Mouse (Mus musculus) G1E-ER4 (cell line): ENCODE data around the gene Crot. TPM values are rescaled to one million over a fixed set of nuclear protein-coding genes. Genes with fewer than 3 reads are reported as not detected.

Experiments
- GATA1 ChIP-seq: IDR thresholded peaks from one replicate; pipeline ENCODE4 v1.8.0; 2012; ENCODE audit warnings: low read length, inconsistent platforms
- polyA plus RNA-seq: library from polyadenylated mRNA; stranded (reverse); fragments of >175 nt; gene quantifications from 2 replicates; pipeline ENCODE4 v1.2.3, GENCODE M21; 2012

The Crot gene
- polyA plus RNA-seq, 1 experiment: 1.4 TPM

DNA sequence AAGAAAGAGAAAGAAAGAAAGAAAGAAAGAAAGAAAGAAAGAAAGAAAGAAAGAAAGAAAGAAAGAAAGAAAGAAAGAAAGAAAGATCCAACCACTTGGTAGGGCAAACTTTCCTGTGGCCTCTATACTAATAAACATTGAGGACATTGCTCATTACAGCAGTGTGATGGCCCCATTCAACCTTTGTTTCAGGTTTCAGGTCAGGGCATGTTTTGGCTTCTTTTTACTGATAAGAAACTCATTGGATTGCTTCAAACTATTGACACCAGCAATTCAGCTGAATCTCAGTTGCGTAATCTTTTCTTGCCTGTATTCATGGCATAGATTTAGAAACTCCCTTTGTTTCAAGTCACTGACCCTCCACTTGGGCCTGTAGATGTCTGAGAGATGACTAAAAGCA, 13.0 kb upstream of the Crot start:
- TF ChIP-seq GATA1: no peak

DNA sequence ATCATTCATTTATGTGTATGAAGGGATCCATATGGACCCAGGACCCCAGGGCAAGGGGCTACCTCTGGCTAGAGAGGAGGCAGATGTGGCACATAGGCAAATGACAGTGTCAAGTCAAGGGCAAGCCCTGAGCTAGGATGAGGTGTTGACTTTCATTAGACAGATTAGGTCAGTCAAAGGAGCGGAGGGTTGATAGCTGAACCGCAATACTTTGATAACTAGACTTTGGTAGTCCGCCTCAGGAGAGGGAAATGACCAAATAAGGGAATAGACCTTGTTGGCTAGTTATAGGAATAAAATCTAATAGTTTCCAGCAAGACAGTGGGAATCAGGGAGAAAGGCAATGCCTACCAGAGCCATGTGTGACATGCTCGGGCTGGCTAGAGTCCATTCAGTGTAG, 2.0 kb upstream of the Crot start:
- TF ChIP-seq GATA1: no peak

DNA sequence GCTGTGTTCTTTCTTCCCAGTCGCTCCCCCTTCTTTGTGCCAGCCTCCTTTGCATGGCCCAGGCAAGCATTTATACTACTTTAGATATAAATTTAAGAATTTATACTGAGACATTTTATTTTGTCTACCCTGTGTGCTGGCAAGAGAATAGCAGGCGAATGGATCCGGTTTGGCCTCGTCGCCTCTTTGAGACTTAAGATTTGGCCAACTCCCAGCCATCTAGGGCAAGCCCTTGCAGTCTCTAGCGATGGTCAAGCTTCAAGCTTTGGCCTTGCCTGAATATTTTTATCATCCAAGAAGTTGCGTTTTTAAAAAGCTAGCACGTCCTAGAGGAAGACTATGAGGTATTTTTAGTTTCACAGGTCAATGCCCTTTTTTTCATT, 380 bp upstream of the Crot start:
- no peak for TF ChIP-seq GATA1

DNA sequence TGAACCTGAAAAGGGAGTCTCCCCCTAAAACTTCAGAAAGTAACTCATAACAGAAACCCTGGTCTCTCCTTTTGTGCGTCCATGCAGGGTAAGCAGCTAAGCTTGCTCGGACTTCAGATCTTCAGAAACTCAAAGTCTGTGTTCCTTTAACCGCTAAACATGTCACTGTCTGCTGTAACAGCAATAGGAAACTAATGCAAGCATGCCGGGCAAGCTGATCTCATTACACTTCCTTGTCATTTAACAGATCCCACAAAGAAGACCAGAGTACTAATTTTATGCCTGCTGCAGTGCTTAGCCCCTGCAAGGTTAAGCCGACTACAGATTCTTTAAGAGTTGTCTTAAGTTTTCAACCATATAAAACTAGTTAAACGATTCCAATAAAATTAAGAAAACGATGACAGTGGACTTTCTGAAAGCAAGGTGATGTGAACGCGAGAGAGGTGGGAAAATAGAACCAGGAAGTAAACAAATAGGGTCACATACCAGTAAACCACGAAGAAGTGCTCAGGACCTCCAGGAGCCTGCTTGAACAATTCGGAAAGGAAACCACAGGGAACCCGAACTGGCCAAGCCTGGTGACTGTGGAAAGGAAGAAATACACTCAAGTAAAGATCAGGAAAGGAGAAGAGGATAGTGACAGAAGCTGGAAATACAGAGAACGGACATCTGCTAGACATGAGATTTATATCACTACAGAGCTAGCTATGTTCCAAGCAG, 998 bp downstream of the Crot start:
- no peak for TF ChIP-seq GATA1

DNA sequence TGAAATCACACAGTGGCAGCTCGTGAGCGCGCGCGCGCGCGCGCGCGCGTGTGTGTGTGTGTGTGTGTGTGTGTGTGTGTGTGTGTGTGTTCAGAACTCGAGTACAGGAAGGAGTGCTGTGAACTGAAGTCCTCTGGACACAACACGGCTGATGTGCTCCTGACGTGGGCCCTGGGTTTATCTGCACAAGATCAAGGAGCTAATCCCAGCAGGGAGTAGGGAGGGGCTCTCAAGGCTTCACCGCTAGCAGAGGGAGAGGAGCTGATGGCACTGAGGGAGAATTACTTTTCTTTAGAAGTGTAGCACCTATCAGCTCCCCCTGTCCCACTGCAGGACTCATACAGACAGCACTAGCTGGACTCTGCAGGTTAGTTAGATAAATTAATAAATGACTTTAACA, 5.5 kb downstream of the Crot start:
- TF ChIP-seq GATA1: no peak

DNA sequence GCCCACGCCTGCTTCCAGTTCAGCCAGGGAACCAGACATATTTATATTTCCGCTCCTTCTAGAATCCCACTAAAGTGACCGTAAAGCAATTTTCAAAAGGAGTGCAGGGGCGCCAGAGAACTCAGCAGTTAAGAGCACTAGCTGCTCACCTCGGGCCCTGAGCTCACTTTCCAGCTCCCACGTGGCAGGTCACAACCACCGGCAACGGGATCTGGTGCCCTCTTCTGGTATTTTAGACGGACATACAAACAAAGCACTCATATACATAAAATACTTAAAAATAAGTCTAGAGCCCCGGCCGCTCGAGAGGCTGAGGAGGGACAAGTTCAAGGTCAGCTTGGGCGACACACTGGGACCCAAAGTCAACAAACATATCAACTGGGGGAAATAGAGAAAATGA, 6.6 kb downstream of the Crot start:
- TF ChIP-seq GATA1: no peak

DNA sequence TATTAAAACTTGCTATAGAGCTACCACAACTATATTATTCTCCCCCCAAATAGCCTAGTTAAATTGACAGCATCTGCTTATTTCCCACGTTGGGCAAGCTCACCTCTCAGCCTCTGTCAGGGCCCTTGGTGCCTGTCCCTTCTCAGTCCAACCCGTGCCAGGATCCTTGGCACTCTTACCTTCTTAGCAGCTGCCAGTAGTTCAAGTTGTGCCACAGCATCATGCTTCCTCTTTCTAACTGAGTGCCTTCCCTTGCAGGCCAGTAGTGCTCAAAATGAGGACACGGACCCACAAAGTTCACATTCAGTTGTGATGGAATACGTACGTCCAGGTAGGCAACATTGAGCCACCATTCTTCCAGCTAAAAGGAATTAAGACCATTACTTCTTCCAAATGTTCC, 9.2 kb downstream of the Crot start:
- TF ChIP-seq GATA1: no peak

DNA sequence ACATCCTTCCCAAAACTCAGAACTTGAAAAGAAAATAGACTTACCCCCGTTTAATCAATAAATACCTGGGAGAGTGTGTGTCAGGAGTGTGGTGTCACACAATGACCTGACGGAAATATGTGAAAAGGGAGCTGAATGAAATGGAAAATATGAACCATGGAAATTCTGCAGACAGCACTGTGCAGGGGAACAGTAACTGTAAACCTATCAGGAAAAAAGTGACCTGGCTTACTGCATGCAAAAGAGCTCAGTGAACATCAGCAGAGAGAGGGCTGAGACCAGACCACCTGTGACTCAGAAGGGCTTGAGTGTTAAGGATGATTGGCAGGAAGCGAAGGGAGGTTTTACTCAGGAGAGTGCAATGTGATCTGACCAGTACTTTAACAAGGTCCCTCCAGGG, 11.7 kb downstream of the Crot start:
- no peak for TF ChIP-seq GATA1

DNA sequence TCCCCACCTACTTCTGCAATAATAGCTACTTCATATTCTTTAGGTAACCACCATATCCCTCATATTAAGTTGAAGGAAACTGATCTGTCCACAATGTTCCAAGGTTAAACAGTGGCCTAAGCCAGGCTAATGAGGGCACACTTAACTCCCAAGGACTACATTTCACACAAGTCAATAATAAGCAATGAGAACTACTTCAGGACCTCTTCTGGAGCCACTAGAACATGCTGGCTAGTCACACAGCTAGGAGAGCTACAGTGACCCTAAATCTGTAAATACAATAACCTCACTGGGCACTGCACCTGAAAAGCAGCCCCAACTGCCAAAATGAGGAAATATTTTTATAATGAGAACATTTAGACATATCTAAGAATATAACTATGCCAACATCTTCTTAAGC, 22.4 kb downstream of the Crot start:
- no peak for TF ChIP-seq GATA1

DNA sequence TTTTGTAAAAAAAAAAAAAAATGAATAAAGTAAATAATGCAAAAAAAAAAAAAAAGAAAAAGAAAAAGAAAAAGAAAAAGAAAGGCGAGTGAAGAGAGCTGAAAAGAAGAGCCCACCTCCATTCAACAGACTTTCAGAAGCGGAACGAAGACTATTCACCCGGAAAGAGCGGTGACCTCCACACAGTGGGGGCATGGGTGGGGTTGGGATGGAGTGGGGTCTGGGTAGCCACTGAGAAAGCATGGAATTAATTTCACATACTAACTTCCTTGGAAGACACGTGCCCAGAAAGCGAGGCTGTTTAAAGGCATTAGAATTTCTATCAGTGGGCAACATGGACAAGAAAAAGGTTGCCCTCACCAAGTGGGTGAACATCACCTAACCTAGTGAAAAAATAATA, 24.8 kb downstream of the Crot start:
- no peak for TF ChIP-seq GATA1

DNA sequence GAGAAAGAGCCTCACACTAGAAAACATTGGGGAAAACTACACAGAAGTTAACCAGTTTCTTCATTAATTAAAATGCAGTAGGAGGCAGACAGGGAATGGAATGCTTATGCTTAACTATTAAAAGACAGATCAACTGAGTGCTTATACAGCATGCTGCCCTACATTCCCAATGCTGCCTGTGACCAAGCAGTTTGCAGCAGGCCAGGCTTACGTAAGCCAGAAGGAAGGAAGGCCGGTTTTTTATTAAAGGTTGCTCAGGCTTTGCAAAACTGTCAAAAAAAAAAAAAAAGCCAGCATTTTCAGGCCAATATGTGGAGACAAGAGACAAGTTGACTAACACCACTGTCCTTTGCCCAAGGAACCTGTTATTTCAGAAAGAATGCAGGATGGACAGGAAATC, 26.4 kb downstream of the Crot start:
- TF ChIP-seq GATA1: no peak

DNA sequence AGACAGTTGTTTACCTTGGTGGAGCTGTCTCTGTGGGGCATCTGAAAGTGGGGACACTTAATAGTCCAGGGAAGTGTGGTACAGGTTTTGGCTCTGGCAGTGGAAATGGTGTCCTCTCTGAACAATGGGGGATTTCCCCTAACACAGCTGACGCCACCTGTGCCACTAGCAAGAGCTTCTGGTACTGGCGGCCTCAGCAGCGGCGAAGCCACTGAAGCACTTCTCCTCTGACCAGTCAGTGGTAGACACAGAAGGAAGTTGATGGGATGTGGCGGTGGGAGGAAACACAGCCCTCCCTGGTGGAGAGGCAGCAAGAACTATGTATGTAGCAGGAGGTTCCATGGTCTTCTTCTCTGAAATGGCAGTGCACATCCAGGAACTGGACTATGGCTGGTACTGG, 32.6 kb downstream of the Crot start:
- no peak for TF ChIP-seq GATA1

DNA sequence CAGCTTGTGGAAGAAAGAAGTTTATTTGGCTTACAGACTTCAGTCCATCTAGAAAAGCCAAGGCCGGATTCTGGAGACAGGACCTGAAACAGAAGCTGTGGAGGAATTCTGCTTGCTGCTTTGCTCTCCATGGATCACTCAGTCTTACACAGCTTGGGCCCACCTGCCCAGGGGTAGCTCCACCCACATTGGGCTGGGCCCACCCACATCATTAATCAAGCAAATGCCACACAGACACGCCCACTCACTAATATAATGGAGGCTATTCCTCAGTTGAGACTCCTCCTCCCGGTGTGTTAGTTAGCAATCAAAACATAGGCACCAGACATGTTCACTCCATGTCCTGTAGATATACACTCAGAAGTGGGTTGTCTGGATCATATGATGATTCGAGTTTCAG, 36.6 kb downstream of the Crot start:
- TF ChIP-seq GATA1: no peak

DNA sequence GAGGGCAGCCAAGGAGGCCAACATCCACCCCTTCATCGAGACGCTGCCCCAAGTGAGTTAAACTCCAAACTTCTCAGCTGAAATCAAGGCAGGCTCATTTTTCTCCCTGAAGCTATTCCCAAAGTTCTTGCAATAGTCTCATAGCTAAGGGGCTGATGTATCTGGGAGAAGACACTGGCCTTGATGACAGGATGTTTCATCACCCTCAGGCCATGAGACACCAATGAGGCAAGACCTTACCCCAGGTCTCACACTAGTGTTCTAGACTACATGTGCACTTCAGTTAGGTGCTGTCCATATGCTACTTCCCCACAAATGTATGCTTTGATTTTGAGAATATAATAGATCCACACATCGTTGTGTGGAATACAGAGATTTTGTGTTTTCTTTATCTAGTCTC, 41.6 kb downstream of the Crot start:
- no peak for TF ChIP-seq GATA1

DNA sequence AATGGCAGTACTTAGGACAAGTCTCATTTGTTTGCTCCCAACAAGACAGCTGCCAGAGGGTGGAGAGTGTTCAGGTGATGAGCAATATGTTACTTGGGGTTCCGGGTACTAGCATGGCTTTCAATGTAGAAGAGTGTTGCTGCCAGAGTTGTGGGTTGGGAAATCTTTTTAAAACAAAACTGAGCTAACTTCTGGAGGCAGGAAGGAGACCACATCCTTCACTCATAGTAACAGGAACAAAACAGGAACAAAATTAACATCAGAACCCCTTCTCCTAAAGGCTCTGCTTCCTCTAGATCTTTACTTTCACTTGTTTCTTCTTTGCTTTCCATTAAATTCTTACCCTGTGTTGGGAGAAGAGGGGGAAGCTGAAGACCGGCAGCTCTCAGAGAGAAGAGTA, 43.5 kb downstream of the Crot start:
- no peak for TF ChIP-seq GATA1

DNA sequence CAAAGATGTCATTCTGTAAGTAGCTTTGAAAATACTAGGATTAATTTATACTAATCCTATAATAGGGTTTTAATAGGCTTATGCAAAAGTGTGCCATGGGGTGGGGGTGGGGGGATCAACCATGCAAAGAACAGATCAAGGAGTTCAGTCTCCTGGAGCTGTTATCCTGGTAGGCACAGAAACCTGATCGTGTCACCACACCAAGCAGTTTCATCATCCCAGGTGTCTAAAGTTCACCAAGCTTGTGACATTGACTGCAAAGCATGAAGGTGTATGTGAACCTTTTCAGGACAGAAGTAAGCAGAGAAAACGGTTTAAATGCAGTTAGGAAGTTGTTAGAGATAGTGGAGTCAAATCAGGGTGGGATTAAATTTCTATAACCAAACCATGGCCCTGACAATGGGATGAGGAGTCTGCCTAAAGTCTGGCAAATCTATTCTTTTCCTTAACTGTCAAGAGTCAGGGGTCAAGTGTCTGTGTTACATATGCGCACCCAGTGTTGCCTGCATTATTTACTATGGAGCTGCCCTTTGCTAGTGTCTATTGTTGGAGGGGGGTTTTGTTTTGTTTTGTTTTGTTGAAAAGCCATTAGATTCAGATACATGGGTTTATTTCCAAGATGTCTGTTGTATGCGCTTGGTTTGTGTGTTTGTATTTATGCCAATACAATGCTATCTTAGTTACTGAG, 49.6 kb downstream of the Crot start:
- TF ChIP-seq GATA1: no peak

DNA sequence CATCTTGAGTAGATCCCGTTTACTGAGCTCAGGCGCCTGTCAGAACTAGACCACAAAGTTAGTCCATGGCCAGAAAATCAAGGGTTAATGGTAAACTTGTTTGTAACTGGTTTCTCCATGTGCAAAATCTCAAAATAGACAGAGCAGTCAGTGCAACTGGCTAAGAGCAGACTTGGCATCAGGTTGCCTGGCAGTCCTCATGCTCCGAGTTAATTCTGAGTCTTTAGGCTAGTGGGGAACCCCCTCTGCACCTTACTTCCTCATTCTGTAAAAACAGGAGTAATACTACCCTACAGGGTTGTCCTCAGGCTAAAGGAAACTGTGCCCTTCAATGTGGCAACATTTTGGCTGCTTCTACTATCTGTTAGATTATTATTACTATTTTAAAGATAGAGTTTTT, 53.3 kb downstream of the Crot start:
- TF ChIP-seq GATA1: no peak
